Mouse (Mus musculus): Measurements from ENCODE around the gene Tnfrsf18.

The Tnfrsf18 gene

GRCm38 (mm10) chr4:156026013-156026412 is at the start of gene Tnfrsf18:
Gene Tnfrsf18 (plus strand): TSS chr4:156026164.
- no peak for DNase-seq (ENCODE audit: low read depth)

- DNase-seq (ENCODE audit: low read depth): no peak
Measured at GRCm38 (mm10) chr4:155981436-155982082, 44.4 kb upstream of the Tnfrsf18 start.

- no peak for DNase-seq (ENCODE audit: low read depth)
Measured at GRCm38 (mm10) chr4:155983788-155984187, 42.2 kb upstream of the Tnfrsf18 start.

- DNase-seq (ENCODE audit: low read depth): no peak
Measured at GRCm38 (mm10) chr4:155991211-155991907, 34.6 kb upstream of the Tnfrsf18 start.

GRCm38 (mm10) chr4:155991908-155992230 is 34.1 kb upstream of the Tnfrsf18 start:
- DNase-seq (ENCODE audit: low read depth): no peak

- peak; percentile 82 for DNase-seq (ENCODE audit: low read depth)
Measured at GRCm38 (mm10) chr4:155992241-155992905, 33.6 kb upstream of the Tnfrsf18 start, which contains the start of the genes B3galt6 and Sdf4. Gene B3galt6 (minus strand): TSS chr4:155992649. Gene Sdf4 (plus strand): TSS chr4:155992872.

GRCm38 (mm10) chr4:155992906-155993547 is 32.9 kb upstream of the Tnfrsf18 start:
- DNase-seq (ENCODE audit: low read depth): peak; percentile 91

GRCm38 (mm10) chr4:155993606-155994005 is 32.4 kb upstream of the Tnfrsf18 start:
- DNase-seq (ENCODE audit: low read depth): no peak

- no peak for DNase-seq (ENCODE audit: low read depth)
Measured at GRCm38 (mm10) chr4:156004109-156004508, 21.9 kb upstream of the Tnfrsf18 start.

GRCm38 (mm10) chr4:156008369-156008768 is 17.6 kb upstream of the Tnfrsf18 start:
- DNase-seq (ENCODE audit: low read depth): no peak

GRCm38 (mm10) chr4:156013637-156014036 is 12.3 kb upstream of the Tnfrsf18 start, which contains the start of gene Tnfrsf4:
Gene Tnfrsf4 (plus strand): TSS chr4:156013843.
- no peak for DNase-seq (ENCODE audit: low read depth)

GRCm38 (mm10) chr4:156014436-156014835 is 11.5 kb upstream of the Tnfrsf18 start:
- no peak for DNase-seq (ENCODE audit: low read depth)

GRCm38 (mm10) chr4:156019771-156020170 is 6.2 kb upstream of the Tnfrsf18 start:
- DNase-seq (ENCODE audit: low read depth): no peak

GRCm38 (mm10) chr4:156021381-156021780 is 4.6 kb upstream of the Tnfrsf18 start:
- DNase-seq (ENCODE audit: low read depth): no peak

- DNase-seq (ENCODE audit: low read depth): peak; percentile 19
Measured at GRCm38 (mm10) chr4:156021942-156022419, 4.0 kb upstream of the Tnfrsf18 start.

GRCm38 (mm10) chr4:156023520-156023919 is 2.4 kb upstream of the Tnfrsf18 start:
- no peak for DNase-seq (ENCODE audit: low read depth)

- no peak for DNase-seq (ENCODE audit: low read depth)
Measured at GRCm38 (mm10) chr4:156024184-156024583, 1.8 kb upstream of the Tnfrsf18 start.

GRCm38 (mm10) chr4:156028580-156028979 is 2.6 kb downstream of the Tnfrsf18 start:
- no peak for DNase-seq (ENCODE audit: low read depth)

GRCm38 (mm10) chr4:156030651-156031118 is 4.7 kb downstream of the Tnfrsf18 start:
- DNase-seq (ENCODE audit: low read depth): no peak

- no peak for DNase-seq (ENCODE audit: low read depth)
Measured at GRCm38 (mm10) chr4:156031255-156031592, 5.3 kb downstream of the Tnfrsf18 start.

- DNase-seq (ENCODE audit: low read depth): no peak
Measured at GRCm38 (mm10) chr4:156031593-156032391, 5.8 kb downstream of the Tnfrsf18 start.

Data from c-Kit-positive CD71-positive TER-119-negative erythroid progenitor cells, embryonic 14.5 days (primary cell).